Mouse (Mus musculus) stomach, postnatal 0 days (tissue): ENCODE measurements around the gene Olfr330.

Experiments used
- CTCF ChIP-seq: IDR thresholded peaks from 2 replicates; pipeline ENCODE4 v1.5.1; 2016; ENCODE audit warnings: antibody characterized with exemption, low read depth, mild to moderate bottlenecking, moderate library complexity
- EP300 ChIP-seq: optimal IDR thresholded peaks from 2 replicates; pipeline ENCODE3; 2016; ENCODE audit warnings: antibody characterized with exemption

DNA sequence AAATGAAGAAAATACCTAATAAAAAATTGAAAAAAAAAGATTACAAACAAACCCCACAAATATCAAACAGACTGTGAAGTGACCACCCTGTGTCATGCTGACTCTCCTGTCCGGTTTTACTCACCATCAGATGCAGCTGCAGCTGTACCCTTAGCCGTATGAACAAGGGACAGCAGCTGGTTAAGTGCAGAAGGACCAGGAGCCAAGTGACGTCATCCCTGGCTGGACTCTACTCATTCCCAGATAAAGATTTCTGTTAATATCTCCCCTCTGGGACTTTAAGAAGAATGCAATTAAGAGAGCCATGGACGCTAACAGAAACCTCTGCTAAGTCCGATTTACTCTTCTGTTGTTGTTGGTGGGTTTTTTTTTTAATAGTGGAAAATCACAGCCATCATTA is 35.8 kb upstream of the Olfr330 start, which contains the start of gene Olfr224:
- TF ChIP-seq CTCF (no peak), EP300 (no peak)
